ENCODE assay signal across 8 mouse cellular contexts in the genomic region with DNA sequence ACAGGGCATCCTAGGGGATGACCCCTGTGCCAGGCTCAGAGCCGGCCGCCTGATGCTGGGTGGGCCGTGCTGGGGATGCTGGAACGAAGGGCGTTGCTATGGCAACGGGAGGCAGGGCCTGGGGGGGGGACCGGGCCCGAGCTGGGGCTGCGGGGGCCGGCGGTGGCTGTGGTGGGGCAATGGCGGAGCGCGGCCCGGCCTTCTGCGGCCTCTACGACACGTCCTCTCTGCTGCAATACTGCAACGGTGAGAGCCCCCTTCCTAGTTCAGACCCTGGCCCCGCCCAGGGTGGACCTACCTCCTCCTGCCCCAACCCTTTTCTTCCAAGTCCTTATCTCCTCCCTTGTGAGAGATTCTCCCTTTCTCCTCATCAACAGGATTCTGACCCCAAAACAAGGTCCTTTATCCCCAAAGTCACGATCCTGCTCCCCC. TPM values are rescaled to one million over a fixed set of nuclear protein-coding genes. Genes with fewer than 3 reads are reported as not detected.
DNase-seq lines count a peak whose midpoint lies in the region; ATAC-seq and TF ChIP-seq lines count a peak whose summit lies in the region.

No protein-coding gene starts in this region.

- TF ChIP-seq CTCF in layer of hippocampus, adult 2 months (conservative IDR thresholded peaks at IDR 0.05): no peak

- peak overlapping the region; percentile 97 for H3K27ac ChIP-seq in layer of hippocampus, adult 2 months
- no peak overlapping the region for H3K27ac ChIP-seq in embryonic facial prominence, embryonic 14.5 days (replicated peaks; ENCODE audit: low read depth, low read length)
- peak overlapping the region; percentile 81 for H3K27ac ChIP-seq in hindbrain, embryonic 13.5 days
- peak overlapping the region; percentile 77 for H3K27ac ChIP-seq in midbrain, embryonic 13.5 days

- 5% methylated on average over 18 of the region's 21 CpGs for WGBS in embryonic facial prominence, embryonic 14.5 days
- WGBS in hindbrain, embryonic 13.5 days: 5% methylated on average over 12 of the region's 21 CpGs
- WGBS in midbrain, embryonic 13.5 days: 2% methylated on average over 20 of the region's 21 CpGs

- no peaks in the 10 kb centered on the region for H3K9me3 ChIP-seq in embryonic facial prominence, embryonic 14.5 days (ENCODE audit: control insufficient read depth, low read length)
- H3K9me3 ChIP-seq in hindbrain, embryonic 13.5 days: no peaks in the 10 kb centered on the region
- H3K9me3 ChIP-seq in midbrain, embryonic 13.5 days: no peaks in the 10 kb centered on the region

- no peak for ATAC-seq in embryonic facial prominence, embryonic 14.5 days (ENCODE audit: low read depth)
- peak; percentile 43 for ATAC-seq in hindbrain, embryonic 13.5 days (ENCODE audit: low FRiP score)
- ATAC-seq in midbrain, embryonic 13.5 days: peak; percentile 64

- no peak for DNase-seq in layer of hippocampus, adult 2 months (ENCODE audit: low spot score in 2 of 2)
- no peak for DNase-seq in layer of hippocampus, postnatal 36 days
- DNase-seq in embryonic facial prominence, embryonic 14.5 days (ENCODE audit: low spot score): no peak
- DNase-seq in layer of hippocampus, postnatal 10 days (ENCODE audit: low spot score in 2 of 2): no peak
- no peak for DNase-seq in layer of hippocampus, postnatal 25 days (ENCODE audit: extremely low spot score in 1 of 2, low spot score in 1 of 2)
- DNase-seq in urinary bladder, postnatal 14 days (ENCODE audit: low spot score): no peak

- peak overlapping the region; percentile 26; the same call in 1 of the 2 replicates for H3K9ac ChIP-seq in embryonic facial prominence, embryonic 14.5 days (ENCODE audit: low read depth, low read length)
- peak overlapping the region; percentile 86 for H3K9ac ChIP-seq in hindbrain, embryonic 13.5 days
- peak overlapping the region; percentile 79 for H3K9ac ChIP-seq in midbrain, embryonic 13.5 days (replicated peaks)

- peak overlapping the region; percentile 39 for H3K4me2 ChIP-seq in embryonic facial prominence, embryonic 14.5 days (ENCODE audit: low read depth, low read length)
- H3K4me2 ChIP-seq in hindbrain, embryonic 13.5 days: peak overlapping the region; percentile 76
- peak overlapping the region; percentile 74 for H3K4me2 ChIP-seq in midbrain, embryonic 13.5 days (replicated peaks)

- H3K4me3 ChIP-seq in layer of hippocampus, adult 2 months: peak overlapping the region; percentile 79
- H3K4me3 ChIP-seq in embryonic facial prominence, embryonic 14.5 days (ENCODE audit: low read depth, low read length): peak overlapping the region; percentile 30
- peak overlapping the region; percentile 67 for H3K4me3 ChIP-seq in hindbrain, embryonic 13.5 days
- H3K4me3 ChIP-seq in midbrain, embryonic 13.5 days (replicated peaks): peak overlapping the region; percentile 69

- no peaks in the 10 kb centered on the region for H3K36me3 ChIP-seq in embryonic facial prominence, embryonic 14.5 days (ENCODE audit: control insufficient read depth, insufficient read depth, low read length)
- 0 out of 2 replicates have a peak, but pooled peaks cover 3% of the 10 kb centered on the region for H3K36me3 ChIP-seq in hindbrain, embryonic 13.5 days
- H3K36me3 ChIP-seq in midbrain, embryonic 13.5 days: peaks cover 2% of the 10 kb centered on the region; the same call in 1 of the 2 replicates

- peaks cover 59% of the 10 kb centered on the region for H3K27me3 ChIP-seq in embryonic facial prominence, embryonic 14.5 days (replicated peaks; ENCODE audit: control insufficient read depth, insufficient read depth, low read length)
- H3K27me3 ChIP-seq in hindbrain, embryonic 13.5 days: peaks cover 57% of the 10 kb centered on the region
- peaks cover 39% of the 10 kb centered on the region for H3K27me3 ChIP-seq in midbrain, embryonic 13.5 days

- H3K4me1 ChIP-seq in embryonic facial prominence, embryonic 14.5 days (ENCODE audit: control insufficient read depth, insufficient read depth, low read length): peaks cover 13% of the 10 kb centered on the region; the same call in 1 of the 2 replicates
- peaks cover 56% of the 10 kb centered on the region for H3K4me1 ChIP-seq in hindbrain, embryonic 13.5 days (replicated peaks)
- peaks cover 58% of the 10 kb centered on the region for H3K4me1 ChIP-seq in midbrain, embryonic 13.5 days (replicated peaks)

RNA-seq across cellular contexts. Expression of a gene that starts 0.3 kb away (rescaled TPM):
- total RNA-seq in layer of hippocampus, adult 2 months (2021): 100 to 1,000 TPM; 159 to 162 TPM
- 100 to 1,000 TPM; 145 to 149 TPM for total RNA-seq in layer of hippocampus, postnatal 36 days (2021)
- 3.6 and 4.2 TPM in 2 replicates for polyA plus RNA-seq in embryonic facial prominence, embryonic 14.5 days (2014; fragmentation: Nextera tagmentation; extraction: Ambion mirVana)
- polyA plus RNA-seq in hindbrain, embryonic 13.5 days (2015; fragmentation: Nextera tagmentation; extraction: Ambion mirVana): 6.6 and 8.2 TPM in 2 replicates
- 6.3 and 10.0 TPM in 2 replicates for polyA plus RNA-seq in midbrain, embryonic 13.5 days (2015; fragmentation: Nextera tagmentation; extraction: Ambion mirVana)
- 100 to 1,000 TPM; 183 to 198 TPM for total RNA-seq in layer of hippocampus, postnatal 10 days (2021)
- total RNA-seq in layer of hippocampus, postnatal 25 days (2021): 100 to 1,000 TPM; 157 to 164 TPM

RNA-seq across cellular contexts. Expression of a gene that starts 10.6 kb away (rescaled TPM):
- total RNA-seq in layer of hippocampus, adult 2 months (2021): 1 to 10 TPM in 1 of 2 experiments, under 1 TPM in 1; 0.87 to 1.2 TPM
- 1 to 10 TPM in 1 of 2 experiments, under 1 TPM in 1; 0.62 to 1.9 TPM for total RNA-seq in layer of hippocampus, postnatal 36 days (2021)
- polyA plus RNA-seq in embryonic facial prominence, embryonic 14.5 days (2014; fragmentation: Nextera tagmentation; extraction: Ambion mirVana): 0.37 and 0.60 TPM in 2 replicates
- polyA plus RNA-seq in hindbrain, embryonic 13.5 days (2015; fragmentation: Nextera tagmentation; extraction: Ambion mirVana): 1.6 and 2.3 TPM in 2 replicates
- 2.6 and 3.4 TPM in 2 replicates for polyA plus RNA-seq in midbrain, embryonic 13.5 days (2015; fragmentation: Nextera tagmentation; extraction: Ambion mirVana)
- 1 to 10 TPM; 3.0 to 4.1 TPM for total RNA-seq in layer of hippocampus, postnatal 10 days (2021)
- under 1 TPM; 0.37 to 0.77 TPM for total RNA-seq in layer of hippocampus, postnatal 25 days (2021)

RNA-seq across cellular contexts. Expression of a gene that starts 27.0 kb away (rescaled TPM):
- total RNA-seq in layer of hippocampus, adult 2 months (2021): 10 to 100 TPM; 76.0 to 80.5 TPM
- total RNA-seq in layer of hippocampus, postnatal 36 days (2021): 10 to 100 TPM; 79.1 to 79.2 TPM
- polyA plus RNA-seq in embryonic facial prominence, embryonic 14.5 days (2014; fragmentation: Nextera tagmentation; extraction: Ambion mirVana): 130 and 131 TPM in 2 replicates
- polyA plus RNA-seq in hindbrain, embryonic 13.5 days (2015; fragmentation: Nextera tagmentation; extraction: Ambion mirVana): 123 and 128 TPM in 2 replicates
- 124 and 126 TPM in 2 replicates for polyA plus RNA-seq in midbrain, embryonic 13.5 days (2015; fragmentation: Nextera tagmentation; extraction: Ambion mirVana)
- 100 to 1,000 TPM in 1 of 2 experiments, 10 to 100 TPM in 1; 94.1 to 100 TPM for total RNA-seq in layer of hippocampus, postnatal 10 days (2021)
- 10 to 100 TPM; 72.4 to 84.8 TPM for total RNA-seq in layer of hippocampus, postnatal 25 days (2021)

RNA-seq across cellular contexts. Expression of a gene that starts 27.4 kb away (rescaled TPM):
- total RNA-seq in layer of hippocampus, adult 2 months (2021): 10 to 100 TPM; 17.6 to 18.4 TPM
- 10 to 100 TPM; 18.1 to 18.6 TPM for total RNA-seq in layer of hippocampus, postnatal 36 days (2021)
- 11.1 and 13.2 TPM in 2 replicates for polyA plus RNA-seq in embryonic facial prominence, embryonic 14.5 days (2014; fragmentation: Nextera tagmentation; extraction: Ambion mirVana)
- 23.1 and 23.8 TPM in 2 replicates for polyA plus RNA-seq in hindbrain, embryonic 13.5 days (2015; fragmentation: Nextera tagmentation; extraction: Ambion mirVana)
- 22.5 and 23.9 TPM in 2 replicates for polyA plus RNA-seq in midbrain, embryonic 13.5 days (2015; fragmentation: Nextera tagmentation; extraction: Ambion mirVana)
- 10 to 100 TPM; 20.9 to 22.8 TPM for total RNA-seq in layer of hippocampus, postnatal 10 days (2021)
- 10 to 100 TPM; 17.9 to 19.7 TPM for total RNA-seq in layer of hippocampus, postnatal 25 days (2021)

RNA-seq across cellular contexts. Expression of a gene that starts 35.8 kb away (rescaled TPM):
- 1 to 10 TPM; 1.6 to 2.5 TPM for total RNA-seq in layer of hippocampus, adult 2 months (2021)
- total RNA-seq in layer of hippocampus, postnatal 36 days (2021): 1 to 10 TPM; 2.4 to 2.5 TPM
- polyA plus RNA-seq in embryonic facial prominence, embryonic 14.5 days (2014; fragmentation: Nextera tagmentation; extraction: Ambion mirVana): 1.7 and 2.3 TPM in 2 replicates
- polyA plus RNA-seq in hindbrain, embryonic 13.5 days (2015; fragmentation: Nextera tagmentation; extraction: Ambion mirVana): 1.8 and 2.3 TPM in 2 replicates
- polyA plus RNA-seq in midbrain, embryonic 13.5 days (2015; fragmentation: Nextera tagmentation; extraction: Ambion mirVana): 1.8 and 1.9 TPM in 2 replicates
- 1 to 10 TPM; 3.5 to 3.6 TPM for total RNA-seq in layer of hippocampus, postnatal 10 days (2021)
- 1 to 10 TPM; 2.2 to 2.5 TPM for total RNA-seq in layer of hippocampus, postnatal 25 days (2021)

Comparison
In these comparisons a context has a peak if more than half of its experiments do, and no peak if none do; other contexts are left out.
1. H3K9ac ChIP-seq: peak in every context shown above with its lines; median percentile 86 in hindbrain, embryonic 13.5 days; 79 in midbrain, embryonic 13.5 days; 26 in embryonic facial prominence, embryonic 14.5 days.